Mouse (Mus musculus): Measurements from ENCODE around the gene Aldh3b3. TPM values are rescaled to one million over a fixed set of nuclear protein-coding genes. Genes with fewer than 3 reads are reported as not detected.
"Not testable (repeated sequence)": the region's sequence is repeated elsewhere in the genome, so short reads cannot be mapped to it uniquely, and the experiment has no call there.

The Aldh3b3 gene
- total RNA-seq, 2 experiments from 2014 or later, result not detected

GRCm38 (mm10) chr19:3974608-3975007 lies 16.2 kb downstream of the Aldh3b3 start:
- not testable (repeated sequence) for DNase-seq

DNA sequence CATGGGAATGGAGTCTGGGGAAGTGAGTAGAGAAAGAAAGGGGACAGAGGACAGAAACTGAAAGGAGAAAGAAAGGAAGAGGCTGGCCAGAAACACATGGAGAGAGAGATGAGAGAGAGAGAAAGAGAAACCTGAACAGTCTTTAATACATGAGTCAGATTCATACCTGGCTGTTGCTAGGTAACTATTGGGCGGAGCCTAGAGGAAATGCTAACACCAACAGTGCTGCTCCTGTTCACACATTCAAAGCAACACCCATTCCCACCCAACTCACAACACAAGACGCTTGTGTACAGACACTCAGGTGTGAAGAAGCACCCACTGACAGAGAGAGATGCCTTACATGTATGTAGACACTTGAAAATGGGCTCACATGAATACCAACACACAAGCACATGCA lies 17.4 kb downstream of the Aldh3b3 start:
- no peak for DNase-seq

DNA sequence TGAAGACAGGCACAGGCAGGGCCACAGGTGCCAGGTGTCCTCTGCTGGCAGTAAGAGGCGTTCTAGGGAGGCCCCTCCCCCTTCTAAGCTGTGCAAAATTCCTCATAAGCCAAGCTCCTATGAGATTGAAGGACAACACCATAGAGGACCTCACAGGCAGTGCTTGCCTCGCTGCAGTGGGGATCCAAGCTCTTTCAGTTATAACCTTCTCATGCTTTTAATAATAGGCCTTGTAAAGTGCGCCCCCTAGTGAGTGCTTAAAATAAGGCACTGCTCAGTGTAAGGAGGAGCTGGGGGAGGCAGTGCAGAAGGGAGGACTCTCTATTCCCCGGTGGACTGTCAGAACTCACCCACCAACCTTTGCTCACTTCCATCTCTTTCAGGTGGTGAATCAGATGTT lies 21.9 kb downstream of the Aldh3b3 start:
- DNase-seq, result peak; percentile 79

- no peak for DNase-seq
These were observed 22.5 kb downstream of the Aldh3b3 start for GRCm38 (mm10) chr19:3980917-3981316.

GRCm38 (mm10) chr19:3983527-3984200 lies 25.2 kb downstream of the Aldh3b3 start:
- no peak for DNase-seq

- DNase-seq, result no peak
These were observed 26.8 kb downstream of the Aldh3b3 start for GRCm38 (mm10) chr19:3985261-3985681.

DNA sequence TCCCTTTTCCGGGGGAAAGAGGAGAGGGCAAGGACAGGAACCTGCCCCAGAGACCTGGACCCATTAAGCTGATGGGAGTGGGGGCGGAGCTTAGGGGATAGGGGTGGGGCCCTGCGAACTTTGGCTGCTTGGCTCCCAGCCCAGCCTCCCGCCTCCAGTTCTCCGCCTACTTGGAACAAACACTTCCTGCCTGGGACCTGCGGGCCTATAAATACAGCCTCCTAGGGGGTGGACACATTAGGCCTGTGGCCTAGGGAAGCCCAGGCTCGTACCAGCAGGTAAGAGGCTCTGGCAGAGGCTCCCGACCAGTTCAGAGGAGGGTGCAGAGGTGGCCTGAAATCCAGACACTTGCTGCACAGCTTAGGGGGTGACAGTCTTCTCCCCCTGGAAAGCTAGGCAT lies 27.9 kb downstream of the Aldh3b3 start, which contains the start of gene Acy3:
Gene Acy3 (plus strand): TSS at position 237 of the 400 bp plus-strand sequence.
- peak; percentile 82 for DNase-seq

DNA sequence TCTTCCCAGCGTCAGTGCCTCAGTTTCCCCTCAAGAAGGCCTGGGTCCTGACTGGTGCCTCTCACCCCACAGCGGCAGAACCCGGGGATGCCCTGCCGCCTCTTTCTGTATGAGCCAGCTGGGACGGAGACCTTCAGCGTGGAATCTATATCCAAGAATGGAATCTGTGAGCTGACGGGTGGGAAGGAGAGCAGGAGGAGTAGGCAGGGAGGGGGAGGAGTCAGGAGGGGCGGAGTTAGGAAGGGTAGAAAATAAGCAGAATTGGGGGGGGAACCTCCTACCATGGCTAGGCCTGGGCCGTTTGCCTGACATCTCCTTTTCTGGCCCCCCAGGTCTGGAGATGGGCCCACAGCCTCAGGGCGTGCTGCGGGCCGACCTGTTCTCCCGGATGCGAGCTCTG lies 29.6 kb downstream of the Aldh3b3 start:
- no peak for DNase-seq

DNA sequence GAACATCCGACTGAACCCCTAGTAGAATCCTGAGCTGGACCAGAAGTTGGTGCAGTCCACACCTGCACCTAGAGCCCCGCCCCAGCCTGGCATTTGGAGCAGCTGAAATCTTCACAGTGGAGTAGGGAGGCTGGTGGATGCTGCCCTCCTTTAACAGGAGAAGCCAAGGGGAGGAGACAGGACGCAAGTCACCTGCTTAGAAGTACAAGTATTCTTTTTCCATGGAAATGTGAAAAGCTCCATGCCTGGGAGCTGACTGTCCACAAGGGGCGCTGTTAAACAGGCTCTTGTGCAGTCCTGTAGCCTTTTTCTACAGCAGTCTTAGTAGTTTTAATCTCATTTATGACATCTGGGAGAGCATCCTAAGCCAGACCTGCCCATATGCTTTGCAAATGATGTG lies 30.3 kb downstream of the Aldh3b3 start:
- DNase-seq, result no peak

DNA sequence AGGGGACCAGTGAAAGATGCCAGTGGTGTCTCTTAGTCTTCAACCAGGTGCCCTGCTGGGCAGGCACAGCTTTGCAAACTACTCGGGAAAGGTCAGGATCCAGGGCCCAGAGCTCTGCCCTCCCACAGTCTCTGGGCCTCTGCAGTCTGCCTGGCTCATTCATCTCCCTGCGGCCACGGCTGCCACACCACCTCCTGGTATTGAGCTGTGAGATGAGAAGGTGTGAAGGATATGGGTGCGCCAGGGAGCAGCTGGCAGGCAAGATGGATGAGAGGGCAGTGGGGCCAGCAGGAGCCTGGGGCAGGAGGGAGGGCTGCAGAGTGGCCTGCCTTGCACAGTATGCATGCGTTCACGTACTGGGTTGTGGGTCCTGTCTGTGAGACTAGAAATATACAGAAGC lies 32.4 kb downstream of the Aldh3b3 start:
- DNase-seq, result no peak

DNA sequence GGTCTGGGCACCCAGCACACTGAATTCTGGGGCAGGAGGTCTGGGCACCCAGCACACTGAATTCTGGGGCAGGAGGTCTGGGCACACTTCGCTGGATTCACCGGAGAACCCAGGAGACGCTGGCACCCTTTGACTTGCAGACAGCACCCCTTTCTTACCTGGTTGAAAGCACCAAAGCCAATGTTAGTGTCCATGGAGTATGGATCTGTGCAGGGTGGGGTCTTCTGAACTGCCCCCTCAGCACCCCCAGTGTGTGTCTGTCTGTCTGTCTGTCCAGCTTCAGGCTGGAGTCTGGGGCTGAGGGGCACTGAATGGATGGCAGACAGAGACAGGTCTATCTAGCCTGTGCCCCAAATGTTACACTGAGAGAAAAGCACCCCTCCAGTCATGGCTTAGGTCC lies 33.1 kb downstream of the Aldh3b3 start:
- no peak for DNase-seq

GRCm38 (mm10) chr19:3991966-3992365 lies 33.5 kb downstream of the Aldh3b3 start:
- DNase-seq, result no peak

DNA sequence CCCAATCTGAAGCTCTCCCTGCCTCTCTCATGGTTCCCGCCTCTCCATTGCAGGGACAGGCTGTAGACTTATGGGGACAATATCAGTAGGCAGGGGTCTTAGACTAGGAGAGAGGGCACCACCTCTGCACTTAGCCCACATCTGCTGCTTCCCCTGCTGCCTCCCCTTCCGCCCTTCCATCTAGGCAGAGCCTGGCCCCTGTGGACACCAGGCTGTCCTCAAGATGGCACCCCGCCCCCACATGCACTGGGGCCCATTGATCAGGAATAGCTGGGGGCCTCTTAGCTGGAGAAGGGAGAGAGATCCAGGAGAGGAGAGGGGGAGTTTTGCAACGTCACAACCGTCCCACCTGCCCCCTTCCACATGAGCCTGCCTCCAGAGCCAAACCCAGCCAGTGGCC lies 34.0 kb downstream of the Aldh3b3 start, which contains the start of gene Tbx10:
Gene Tbx10 (plus strand): TSS at position 337 of the 400 bp plus-strand sequence.
- DNase-seq, result no peak

- no peak for DNase-seq
These were observed 36.5 kb downstream of the Aldh3b3 start for GRCm38 (mm10) chr19:3994932-3995331.

DNA sequence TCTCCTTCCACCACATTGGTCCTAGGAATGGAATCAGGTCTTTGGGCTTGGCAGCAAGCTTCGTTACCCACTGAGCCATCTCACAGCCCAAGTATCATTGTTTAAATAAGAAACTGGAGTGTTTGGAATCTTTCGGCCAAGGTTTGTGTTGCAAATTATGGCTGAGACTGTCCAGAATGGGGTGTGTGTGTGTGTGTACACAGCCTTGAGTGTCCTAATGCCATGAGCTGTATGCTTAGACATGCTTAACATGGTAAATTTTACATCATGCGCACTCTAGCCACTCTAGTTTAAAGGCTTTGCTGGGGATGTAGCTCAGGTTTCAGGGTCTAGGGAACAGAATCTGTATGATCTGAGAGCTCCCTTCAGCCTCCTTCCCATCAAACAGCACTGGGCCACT lies 37.1 kb downstream of the Aldh3b3 start:
- DNase-seq, result no peak

DNA sequence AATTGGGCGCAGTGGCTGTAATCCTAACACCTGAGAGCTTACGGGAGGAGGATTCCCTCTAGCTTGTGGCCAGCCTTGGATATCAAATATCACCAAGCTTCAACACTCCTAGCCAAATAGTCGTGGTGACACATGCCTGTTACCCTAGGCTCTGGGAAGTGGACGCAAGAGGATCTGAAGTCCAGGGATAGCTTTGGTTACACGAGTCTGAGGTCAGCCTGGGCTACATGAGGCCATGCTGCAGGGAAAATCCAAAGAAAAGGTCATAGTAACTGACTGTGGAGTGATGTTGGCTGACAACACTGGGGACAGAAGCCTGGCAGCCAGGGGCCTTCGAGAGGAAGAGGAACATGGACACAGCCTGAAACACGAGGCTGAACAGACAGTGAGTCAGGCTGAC lies 37.7 kb downstream of the Aldh3b3 start:
- DNase-seq, result no peak

GRCm38 (mm10) chr19:3996747-3997146 lies 38.3 kb downstream of the Aldh3b3 start:
- DNase-seq, result no peak

- no peak for DNase-seq
These were observed 38.8 kb downstream of the Aldh3b3 start for GRCm38 (mm10) chr19:3997231-3997630.

DNA sequence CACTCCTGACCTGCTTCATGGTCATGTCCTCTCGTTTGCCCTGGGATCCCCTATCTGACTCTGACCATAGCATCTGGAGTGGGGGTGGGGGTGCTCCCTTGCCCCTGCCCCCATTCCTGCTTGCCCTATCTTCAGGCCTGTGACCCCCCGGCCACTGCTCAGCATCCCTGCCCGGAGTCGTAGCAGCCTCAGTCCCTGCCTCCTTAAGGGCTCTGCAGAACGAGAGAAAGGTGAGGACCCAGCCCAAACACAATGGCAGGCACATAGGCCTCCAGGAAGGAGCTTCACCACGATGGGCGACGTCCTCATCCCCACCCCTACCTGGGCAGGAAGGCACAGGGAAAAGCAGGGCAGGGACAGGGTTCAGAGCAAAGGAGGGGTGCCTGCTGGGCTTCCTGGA lies 39.9 kb downstream of the Aldh3b3 start:
- DNase-seq, result no peak

DNA sequence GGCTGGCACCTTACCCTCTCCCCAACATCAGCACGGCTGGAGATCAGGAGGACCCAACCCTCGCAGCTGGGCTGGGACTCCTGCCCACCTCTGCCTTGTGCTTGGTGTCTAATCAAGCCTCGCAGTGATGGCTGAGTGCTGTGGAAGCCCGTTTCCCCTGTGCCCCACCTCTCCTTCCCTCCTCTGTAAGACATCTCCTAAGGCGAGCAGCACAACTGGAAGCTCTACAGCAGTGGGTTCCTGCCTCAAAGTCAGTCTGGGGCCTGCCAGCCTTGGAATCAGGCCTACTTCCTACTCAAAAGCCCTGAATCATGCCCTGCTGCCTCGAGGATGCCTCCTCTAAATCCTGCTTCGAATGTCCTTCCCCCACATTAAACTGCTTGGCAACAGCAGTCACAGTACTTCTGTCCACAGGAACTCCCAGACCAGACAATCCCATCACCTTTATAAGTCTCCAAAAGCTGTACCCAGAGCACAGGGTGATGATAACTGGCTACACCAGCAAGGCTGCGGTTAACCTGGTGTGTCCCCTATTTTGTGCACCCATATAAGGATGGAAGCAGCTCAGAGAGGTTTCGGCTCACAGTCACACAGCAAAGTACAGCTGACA lies 40.8 kb downstream of the Aldh3b3 start:
- no peak for DNase-seq

DNA sequence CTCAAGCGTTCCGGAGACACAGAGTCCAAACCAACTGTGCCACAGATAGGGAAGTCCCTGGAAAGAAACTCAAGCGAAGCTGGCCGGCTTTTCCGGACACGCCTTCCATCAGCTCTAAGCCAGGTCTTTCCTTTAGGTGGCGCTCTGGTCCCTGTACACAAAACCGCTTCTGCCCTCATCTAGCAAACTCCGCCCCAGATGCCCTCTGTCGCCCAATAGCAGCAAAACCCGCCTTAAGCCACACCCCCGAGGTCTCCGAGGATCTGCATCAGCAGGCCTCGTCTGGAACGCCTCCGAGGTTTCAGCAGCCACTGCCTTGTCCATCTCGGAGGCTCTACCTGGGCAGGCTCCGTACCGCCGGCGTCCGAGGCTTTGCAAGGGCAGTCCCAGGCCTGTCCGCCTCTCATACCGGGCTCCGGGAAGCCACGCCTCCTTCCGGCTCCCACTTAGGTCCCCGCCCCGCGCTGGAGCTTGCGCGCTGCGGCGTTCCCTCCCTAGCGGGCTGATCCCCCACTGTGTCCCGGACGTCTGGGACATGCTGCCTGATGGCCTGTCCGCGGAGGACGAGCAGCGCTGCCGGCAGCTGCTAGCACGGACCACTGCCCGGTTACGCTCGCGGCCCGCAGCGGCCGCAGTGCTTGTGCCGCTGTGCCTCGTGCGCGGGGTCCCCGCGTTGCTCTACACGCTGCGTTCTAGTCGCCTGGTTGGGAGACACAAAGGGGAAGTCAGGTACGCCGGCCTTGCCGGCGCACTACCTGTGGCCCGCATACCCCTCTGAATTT lies 41.9 kb downstream of the Aldh3b3 start, which contains the start of the genes Nudt8 and Gm49405:
Gene Nudt8 (plus strand): TSS at position 462 of the 782 bp plus-strand sequence.
Gene Gm49405 (plus strand): TSS at position 508 of the 782 bp plus-strand sequence.
- peak; percentile 88 for DNase-seq

- no peak for DNase-seq
These were observed 42.6 kb downstream of the Aldh3b3 start for GRCm38 (mm10) chr19:4000949-4001525.

DNA sequence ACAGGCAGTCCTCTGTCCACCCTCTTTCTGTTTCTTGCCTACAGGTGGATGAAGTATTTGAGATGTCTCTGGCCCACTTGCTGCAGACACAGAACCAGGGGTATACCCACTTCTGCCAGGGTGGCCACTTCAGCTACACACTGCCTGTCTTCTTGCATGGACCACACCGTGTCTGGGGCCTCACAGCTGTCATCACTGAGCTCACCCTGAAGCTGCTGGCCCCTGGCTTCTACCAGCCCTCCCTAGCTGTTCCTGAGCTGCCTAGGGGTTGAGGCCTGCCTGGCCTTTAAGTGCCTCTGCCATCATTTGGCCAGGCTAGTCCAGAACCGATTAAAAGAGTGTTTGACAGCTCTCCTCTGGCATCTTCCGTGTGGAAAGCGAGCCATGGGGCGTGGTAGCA lies 43.3 kb downstream of the Aldh3b3 start:
- no peak for DNase-seq

Data from gastrocnemius, postnatal 10 days (tissue).